Mouse (Mus musculus) thymus, postnatal 25 days (tissue): ENCODE data around the gene Samd15.

ENCODE experiments used
- DNase-seq: peaks from one replicate; pipeline ENCODE4 v3.0.0; 2022

Gene Samd15

DNA sequence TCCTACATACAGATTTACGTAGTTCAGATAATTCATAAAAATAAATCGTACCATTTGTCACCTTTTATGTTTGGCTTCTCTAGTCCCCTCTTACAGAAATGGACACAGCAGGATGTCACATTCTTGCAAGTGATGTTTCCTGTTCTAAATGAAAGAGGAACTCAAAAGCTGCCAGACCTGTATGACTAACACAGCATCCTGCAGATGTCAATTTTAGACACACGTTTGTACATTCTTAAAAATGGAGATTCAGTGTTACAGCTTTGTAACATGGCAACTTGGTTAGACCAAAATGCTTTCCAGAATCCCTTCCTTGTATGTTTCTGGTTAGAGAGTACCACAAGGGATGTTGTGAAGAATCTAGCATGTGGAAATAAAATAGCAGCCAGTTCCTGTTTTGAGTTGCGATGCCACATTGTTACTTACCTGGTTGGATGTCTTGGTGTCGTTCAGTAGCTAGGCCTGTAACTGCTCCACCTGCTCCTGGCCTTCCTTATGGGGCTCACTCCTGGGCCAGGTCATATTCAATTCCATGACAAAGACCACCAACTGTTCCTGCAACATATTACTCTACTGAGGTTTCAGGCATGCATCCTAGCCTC is 37.5 kb downstream of the Samd15 start:
- no peak for DNase-seq

DNA sequence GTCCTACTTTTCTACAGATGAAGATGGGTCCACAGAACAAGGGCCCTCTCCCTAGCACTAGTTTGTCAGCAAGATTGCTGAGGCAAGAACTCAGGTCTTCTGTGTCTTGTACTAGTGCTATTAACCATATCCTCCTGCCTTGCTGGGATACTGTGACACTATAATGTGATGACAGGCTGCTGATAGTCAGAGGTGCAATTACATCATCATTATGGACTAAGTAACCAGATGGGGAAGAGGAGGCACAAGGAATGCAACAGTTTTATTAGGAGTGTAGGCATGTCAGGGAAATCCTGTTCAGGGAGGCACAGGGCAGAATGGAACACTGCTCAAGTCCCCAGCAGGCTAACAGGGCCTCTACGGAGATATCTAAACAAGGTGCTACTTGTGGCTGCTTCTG is 39.1 kb downstream of the Samd15 start, which contains the start of gene Noxred1:
Gene Noxred1 (minus strand): TSS at position 101 of the 400 bp plus-strand sequence.
- no peak for DNase-seq

DNA sequence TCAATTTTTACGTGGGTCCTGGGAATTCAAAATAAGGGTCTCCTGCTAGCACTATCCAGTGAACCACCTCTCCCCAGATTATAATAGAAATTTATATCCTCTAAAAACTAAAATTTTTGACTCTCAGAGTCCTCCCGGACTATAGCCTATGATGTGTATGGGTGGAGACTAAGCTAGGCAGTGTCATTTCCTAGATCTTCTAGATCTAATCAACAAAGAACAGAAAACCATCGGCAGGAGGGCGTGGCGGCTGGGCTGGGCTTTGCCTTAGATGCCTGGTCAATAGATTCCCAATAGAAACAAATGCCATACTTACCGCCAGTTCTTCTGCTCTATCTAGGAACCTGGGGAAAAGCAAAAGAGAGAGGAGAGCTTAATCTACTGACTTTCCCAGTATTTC is 50.6 kb downstream of the Samd15 start:
- DNase-seq: no peak

DNA sequence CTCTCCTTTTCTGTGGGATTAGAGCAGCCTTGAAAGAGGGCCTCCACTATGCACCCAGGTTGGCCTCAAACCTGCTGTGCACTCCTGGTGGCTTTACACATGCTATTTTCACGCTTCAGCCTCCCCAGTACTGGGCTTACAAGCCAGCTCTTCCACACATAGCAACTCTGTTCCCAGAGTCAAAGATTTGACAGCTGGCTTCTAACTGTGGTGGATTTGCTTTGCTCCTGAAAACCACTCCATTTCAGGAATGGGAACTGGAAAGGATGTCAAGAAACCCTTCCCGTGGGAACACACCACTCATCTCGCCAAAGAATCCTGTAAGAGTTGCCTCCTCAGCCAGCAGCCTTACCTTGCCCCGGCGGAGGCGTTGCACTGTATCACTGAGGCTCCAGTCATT is 54.4 kb downstream of the Samd15 start:
- DNase-seq: no peak

DNA sequence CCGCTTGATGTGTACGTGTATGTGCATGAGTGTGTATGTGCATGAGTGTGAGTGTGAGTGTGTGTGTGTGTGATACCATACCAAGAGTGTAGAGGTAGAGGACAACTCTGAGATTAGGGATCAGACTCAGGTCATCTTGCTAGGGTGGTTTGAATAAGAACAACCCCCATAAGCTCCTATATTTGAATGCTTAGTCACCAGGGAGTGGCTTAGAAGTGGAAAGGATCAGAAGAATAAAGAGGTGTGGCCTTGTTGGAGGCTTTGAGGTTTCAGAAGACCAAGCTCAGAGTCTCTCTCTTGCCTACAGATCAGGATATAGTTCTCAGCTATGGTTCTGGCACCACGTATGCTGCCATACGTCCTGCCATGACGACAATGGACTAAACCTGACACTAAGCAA is 57.1 kb downstream of the Samd15 start:
- no peak for DNase-seq

DNA sequence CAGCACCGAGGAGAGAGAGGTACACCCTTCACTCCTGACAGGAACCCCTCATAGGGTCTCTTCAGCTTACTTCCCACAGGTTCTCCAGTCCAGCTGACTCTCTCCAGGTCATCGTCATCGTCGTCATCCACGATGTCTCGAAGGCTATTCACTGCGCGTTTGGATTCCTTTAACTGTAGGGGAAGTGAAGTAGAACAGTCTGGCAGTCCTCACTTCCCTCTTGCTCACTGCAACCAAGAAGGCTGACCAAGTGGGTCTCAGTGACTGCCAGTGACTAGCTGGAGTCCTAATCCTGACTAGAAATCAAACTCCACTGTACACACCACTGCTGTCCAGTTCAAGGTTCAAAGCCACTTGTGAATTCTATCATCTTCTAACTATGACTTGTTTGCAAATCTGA is 61.0 kb downstream of the Samd15 start:
- no peak for DNase-seq
